Mouse (Mus musculus) right cerebral cortex, postnatal 4 days (tissue): Measurements from ENCODE around the gene Slc29a1.
"Not testable (repeated sequence)": the region's sequence is repeated elsewhere in the genome, so short reads cannot be mapped to it uniquely, and the experiment has no call there.

Source experiments
- DNase-seq: peaks from one replicate; pipeline ENCODE4 v3.0.0-alpha.2; 2022

The Slc29a1 gene

DNA sequence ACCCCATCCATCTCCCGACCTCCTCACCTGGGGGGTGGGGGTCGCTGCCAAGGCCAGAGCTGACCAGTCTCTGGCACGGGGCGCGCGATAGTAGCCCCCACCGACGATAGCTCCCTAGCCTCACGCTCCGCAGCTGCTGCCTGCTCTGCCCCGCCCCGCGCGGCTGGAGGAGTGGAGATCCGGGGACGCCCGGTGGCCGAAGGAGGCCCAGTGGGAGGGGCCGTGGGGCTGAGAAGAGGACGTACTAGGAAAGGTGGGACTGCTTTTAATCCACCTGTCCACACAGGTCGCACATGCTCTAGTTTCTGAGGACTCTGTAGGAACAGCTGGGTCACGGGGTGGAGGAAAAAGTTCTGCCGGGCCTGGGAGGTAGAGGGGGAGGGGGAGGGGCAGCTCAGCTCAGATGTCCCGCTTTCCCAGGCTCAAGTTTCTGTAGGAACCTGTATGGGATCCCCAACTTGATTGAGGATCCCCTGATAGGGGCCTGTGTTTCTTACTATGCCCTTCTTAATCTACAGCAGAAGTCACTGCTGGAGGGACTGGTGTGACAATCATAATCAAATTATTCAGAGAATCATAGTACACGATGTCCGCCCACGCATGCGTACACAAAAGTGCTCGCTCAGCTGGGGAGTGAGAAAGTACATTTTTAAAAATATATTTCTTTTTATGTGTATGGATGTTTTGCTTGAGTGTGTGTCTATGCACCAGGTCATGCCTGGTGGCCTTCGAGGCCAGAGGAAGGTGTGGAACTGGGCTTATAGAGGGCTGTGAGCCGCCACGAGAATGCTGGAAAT, at the start of gene Slc29a1:
Gene Slc29a1 (minus strand): TSS at position 161 of the 797 bp plus-strand sequence.
- no peak for DNase-seq

DNA sequence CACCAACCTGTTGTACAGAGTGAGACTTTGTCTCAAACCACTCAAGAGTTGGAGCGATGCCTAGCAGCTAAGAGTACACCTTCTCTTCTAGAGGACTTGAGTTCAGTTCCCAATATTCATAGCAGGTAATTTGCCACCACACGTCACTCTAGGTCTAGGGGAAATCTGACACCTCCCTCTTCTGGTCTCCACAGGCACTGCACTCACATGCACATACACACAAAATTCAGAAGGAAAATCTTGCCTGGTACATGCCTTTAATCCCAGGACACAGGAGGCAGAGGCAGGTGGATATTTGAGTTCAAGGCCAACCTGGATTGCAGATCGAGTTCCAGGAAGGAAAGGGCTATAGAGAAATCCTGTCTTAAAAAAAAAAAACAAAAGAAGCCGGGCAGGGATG, 44.8 kb upstream of the Slc29a1 start:
- no peak for DNase-seq

DNA sequence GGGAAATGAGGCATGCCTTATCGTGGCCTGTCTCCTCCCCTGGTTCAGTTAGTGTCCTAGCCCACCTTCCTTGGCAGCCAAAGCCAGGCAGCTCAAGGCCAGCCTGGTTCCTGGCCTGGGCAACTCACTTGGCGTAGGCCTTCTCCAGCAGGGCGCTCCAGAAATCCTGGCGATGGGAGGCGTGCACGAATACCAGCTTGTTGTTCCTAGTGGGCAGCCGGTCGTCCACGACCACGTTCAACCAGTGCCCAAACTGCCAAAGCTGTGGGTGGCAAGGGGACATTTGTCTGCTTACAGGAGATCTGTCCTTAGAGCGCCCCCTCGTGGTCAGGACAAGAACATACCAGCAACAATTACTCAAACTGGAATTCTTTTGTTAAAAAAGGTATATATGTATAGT, 43.3 kb upstream of the Slc29a1 start:
- DNase-seq = peak; percentile 81

DNA sequence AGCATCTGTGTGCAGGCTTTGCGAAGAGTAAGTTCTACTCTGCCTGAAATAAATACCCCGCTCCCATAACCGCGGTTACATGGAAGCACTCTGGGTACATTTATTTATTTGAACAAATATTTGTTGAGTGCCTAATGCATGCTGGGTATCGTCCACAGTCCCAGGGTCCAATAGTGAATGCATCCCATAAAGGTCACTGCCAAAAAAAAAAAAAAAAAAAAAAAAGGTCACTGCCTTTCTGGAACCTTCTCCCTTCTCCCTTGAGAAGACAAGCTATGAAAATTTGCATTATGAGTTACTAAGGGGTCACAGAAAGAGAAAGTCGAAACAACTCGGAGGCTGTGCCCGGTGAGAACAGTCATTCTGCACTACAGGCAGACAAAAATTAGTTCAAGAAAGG, 42.6 kb upstream of the Slc29a1 start:
- DNase-seq = no peak

DNA sequence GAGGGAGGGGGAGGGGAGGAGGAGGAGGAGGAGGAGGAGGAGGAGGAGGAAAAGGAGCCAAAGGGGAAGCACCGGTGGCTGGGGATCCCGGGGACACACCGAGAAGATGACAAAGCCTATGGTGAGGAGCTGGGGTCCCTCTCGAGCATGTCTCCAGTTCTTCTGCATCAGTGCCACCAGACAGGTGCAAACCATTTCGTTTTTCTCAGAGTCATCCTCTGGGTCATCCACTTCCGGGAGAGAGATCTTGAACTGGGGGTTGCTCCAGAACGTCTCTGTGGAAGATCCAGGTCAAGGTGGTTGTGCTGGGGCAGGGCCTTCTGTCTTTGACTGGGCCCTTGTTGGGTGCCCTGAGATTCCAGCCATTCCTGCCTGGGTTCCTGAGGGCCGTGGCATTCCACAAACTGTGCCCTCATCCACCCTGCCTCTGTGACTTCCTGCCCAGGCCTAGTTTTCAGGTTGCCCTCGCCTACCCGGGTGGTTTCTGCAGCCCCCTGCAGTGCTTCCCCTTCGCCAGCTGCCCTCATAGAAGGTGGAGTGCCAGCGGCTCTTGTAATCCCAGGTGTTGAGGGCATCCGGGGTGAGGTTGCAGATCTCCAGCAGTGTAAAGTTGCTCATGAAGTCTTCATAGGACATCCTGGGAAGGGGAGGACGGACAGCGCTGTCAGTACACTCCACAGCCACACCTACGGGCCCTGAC, 39.3 kb upstream of the Slc29a1 start:
- no peak for DNase-seq

DNA sequence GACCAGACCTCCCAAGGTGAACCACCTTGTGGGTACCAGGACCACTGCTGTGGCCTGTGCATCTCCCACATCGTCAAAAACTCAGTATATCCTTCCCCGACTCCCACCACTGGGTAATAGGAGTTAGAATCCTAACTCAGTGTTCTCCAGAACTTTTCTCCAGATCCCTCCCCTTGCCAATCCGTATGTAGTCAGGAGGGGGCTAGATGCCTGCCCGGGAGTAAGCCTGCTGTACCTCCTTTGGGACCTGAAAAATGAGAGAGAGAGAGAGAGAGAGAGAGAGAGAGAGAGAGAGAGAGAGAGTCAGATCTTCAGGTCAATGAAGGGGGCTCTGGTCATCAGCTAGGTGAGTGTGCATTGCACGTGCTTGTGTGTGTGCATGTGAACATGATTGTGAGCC, 34.6 kb upstream of the Slc29a1 start:
- no peak for DNase-seq

DNA sequence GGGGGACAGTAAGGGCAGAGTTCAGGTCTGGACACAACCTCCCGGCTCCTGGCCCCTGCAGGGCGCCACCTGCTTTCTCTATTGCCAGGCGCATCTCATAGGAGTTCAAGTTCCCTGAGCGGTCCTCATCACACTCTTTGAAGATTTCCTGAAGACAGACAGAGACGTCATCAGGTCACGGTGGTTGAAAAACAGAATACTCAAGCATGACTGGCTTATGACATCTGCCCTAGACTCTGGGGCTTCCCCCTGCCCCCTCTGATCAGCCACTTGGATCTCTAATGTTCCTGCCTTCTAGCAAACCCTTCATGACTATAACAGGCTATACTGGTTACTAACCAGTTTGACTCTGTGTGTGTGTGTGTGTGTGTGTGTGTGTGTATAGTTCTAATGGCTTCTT, 32.5 kb upstream of the Slc29a1 start:
- DNase-seq = no peak

DNA sequence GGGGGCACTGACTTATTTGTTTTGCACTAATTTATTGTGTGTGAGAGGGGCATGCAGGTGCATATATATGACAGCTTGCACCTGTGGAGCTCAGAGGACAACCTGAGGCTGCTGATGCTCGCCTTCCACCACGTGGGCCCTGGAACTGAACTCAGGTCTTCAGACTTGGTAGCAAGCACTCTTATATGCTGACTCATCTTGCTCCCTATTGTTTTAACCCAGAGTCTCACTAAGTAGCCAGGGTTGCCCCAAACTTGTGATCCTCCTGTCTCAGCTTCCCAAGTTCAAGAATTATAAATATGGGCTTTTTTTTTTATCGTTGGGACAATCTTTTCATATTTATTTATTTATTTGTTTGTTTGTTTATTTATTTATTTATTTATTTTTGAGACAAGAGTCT, 31.6 kb upstream of the Slc29a1 start:
- no peak for DNase-seq

DNA sequence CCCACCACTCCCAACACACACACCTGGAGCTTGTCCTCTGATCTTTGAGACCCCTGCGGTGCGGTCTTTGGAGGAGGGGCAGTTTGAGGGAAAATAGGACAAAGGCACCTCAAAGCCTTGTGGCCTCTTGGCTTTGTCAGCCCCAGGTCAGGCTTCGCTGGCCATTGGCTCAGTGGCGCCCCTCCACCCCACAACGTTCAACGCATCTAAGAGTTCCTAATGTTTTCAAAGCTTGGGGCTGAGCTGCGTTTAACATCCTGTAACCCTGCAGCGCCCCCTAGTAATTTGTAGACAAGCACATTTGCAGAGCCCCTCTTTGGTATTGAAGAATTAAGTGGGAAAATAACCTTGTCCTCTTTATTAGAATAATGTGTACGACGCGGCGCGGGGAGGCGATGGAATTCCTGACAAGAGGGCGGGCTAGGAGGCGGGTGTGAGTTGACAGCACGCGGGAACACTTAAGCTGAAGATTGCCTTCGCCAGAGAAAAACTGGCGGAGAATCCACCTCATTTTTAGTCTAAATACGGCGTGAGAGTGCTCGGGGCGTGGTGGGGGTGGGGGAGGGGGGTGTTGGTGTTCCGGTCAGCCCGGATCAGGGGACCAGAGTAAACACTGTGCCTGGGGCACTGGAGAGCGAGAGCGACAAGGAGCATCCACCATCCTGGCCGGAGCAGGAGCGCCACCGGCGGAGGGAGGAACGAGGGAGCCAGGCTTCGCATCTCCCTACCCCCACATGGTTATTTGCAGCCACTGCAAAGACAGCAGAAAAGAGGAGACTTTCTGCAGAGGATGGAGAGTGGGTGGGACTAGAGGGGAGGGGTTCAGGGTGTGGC, 30.7 kb upstream of the Slc29a1 start:
- DNase-seq = peak; percentile 72

DNA sequence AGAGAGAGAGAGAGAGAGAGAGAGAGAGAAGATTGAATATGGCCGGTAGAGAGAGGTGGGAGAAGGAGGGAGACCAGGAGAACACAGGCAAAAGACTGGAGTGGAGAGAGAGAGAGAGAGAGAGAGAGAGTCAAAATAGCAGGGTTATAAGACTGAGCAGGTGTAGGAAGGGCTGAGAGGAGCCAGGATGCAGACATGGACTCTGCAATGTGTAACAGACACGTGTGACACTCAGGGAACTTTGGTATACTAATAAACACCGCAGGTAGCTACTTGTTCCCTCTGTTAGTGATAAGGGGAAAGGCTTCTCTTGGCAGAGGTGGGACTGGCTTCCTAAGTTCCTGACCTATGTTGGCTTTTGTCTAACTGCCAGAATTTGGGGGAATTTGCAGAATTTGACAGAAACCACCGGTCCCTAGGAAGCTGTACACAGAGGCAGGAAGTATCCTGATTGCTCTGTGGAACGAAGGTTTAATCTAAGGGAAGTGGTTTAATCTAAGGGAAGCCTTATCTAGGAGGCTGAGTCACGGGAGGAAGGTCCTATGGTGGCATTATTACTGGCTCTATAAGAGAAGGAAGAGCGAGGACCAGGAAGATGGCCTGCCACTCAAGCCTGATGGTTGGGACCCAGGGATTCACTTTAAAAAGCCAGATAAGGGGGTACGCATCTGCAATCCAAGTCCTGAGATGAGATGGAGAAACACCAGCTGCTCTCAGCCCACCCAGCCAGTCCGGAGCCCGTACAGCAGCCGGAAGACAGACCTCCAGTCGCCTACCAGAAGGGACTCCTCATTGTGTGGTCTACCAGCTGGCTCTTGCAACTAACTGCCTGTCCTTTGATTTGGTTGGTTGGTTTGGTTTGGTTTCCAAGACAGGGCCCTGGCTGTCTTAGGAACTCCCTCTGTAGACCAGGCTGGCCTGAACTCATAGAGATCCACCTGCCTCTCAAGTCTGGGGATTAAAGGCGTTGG, 29.8 kb upstream of the Slc29a1 start:
- DNase-seq = no peak

DNA sequence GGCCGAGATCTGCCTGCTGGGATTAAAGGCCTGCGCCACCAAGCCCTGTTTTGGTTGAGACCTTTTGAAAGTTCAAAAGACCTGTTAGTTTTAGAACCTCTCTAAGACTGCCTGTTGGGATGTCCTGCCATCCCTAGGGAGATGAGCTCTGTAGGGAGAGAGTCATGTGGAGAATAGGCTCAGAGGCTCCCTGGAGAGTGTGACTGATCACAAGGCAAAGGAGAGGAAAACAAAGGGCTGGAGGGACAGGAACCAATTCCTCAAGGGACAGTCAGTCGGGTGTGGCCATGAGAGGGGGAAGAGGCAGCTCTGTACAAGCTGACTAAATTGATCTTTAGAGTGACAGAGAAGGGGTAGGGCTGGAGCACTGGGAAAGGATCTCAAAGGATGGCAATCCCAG, 28.8 kb upstream of the Slc29a1 start:
- DNase-seq = no peak

DNA sequence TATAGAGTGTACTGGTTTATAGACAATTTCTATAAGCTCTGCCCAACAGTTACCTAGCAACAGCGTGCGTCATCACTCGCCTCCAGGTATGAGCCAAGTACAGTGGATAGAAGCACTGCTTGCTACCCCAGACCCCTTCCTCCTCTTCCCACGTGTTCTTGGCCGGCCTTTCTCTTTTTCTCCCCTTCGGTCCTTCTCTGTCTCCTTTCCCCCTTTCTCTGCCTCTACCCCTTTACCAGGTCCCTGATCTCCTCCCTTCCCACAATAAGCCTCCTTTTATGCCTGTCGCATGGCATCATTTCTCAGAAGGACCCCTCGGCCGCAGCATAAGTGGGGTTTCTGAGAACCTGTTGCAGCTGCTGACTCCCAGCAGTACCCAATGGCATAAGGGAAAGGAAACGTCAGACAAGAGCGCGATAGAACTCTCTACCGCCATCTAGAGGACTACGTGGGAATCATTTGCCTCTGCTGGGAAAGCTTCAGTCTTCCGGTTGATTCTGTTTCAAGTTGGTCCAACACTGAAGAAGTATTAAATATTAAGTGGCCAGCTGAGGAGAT, 27.2 kb upstream of the Slc29a1 start:
- DNase-seq = peak; percentile 54

DNA sequence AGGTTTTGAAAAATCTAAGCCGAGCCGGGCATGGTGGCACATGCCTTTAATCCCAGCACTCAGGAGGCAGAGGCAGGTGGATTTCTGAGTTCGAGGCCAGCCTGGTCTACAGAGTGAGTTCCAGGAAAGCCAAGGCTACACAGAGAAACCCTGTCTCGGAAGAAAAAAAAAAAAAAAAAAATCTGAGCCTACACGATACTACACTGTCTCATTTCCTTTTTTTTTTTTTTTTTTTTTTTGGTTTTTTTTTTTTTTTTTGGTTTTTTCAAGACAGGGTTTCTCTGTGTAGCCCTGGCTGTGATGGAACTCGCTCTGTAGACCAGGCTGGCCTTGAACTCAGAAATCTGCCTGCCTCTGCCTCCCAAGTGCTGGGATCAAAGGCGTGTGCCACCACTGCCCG, 24.0 kb upstream of the Slc29a1 start:
- not testable (repeated sequence) for DNase-seq

DNA sequence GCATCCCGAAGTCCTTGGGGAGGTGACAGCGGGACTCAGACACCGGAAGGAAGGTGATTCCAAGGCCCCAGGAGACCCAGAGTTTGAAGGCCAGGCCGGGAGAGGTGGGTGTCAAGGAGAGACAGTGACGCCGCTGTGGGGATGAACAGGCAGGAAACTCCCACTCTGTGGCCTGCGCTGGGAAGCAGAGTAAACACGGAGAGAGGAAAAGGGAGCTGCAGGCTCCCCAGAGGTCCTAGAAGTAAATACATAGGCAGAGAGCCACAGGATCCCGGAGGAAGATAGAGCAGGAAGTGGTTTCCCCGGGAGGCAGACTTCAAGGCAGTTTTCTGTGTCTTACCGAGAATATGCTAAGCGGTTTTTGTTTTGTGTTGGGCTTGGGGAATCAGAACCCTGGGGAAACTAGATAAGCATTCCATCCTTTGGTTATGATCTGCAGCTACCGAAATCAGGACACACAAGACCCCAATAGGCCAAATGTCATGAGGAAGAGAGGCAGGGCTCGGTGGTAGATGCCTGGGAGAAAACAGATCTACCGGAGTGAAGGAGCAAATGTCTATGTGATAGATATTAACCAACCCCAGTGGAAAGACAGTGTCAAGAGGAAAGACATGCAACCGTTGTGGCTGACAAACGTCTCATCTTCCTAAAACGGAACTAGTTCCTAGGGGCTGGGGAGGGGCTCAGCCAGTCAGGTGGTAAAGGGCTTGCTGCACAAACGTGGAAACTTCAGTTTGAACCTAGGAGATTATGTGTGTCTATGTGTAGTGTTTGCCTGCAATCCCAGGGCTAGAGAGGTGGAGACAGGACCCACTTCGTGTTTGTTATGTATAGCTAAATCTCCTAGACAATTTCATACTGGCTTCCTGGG, 20.2 kb upstream of the Slc29a1 start:
- DNase-seq = no peak

DNA sequence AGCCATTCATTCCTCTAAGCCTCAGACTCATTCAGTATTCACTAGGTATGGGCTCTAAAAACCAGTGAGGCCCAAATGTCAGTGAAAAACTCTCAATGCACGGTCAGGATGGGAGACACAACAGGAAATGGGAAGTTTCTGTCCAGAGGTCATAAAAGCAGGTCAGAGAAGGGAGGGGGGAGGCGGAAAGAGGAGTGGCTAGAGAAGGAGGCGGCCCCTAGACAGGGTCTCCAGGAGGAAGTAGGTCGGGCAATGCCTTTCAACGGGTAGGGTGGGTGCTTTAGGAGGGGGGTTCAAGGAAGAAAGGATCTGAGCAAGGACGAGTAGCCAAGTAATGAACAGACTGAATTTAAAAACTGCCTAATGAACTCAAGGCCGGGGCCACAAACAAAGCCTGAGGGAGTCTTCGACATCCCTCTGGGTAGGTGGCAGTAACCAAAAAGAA, 19.6 kb upstream of the Slc29a1 start:
- no peak for DNase-seq

DNA sequence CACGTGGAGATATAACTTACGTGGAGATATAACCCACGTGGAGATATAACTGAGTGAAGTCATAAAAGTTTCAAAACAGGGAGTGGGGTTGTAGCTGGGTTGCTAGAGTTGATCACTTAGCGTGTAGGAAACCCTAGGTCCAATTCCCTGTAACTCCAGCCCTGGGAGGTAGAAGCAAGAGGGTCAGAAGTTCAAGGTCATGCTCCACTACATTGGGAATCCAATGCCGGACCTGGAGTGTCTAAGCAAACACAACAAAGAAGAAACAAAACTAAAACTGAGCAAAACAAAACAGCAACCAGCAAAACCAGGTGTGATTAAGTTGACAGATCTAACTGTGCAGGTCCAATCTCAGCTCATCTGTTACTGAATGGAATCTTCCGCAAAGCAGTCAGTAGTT, 18.2 kb upstream of the Slc29a1 start:
- DNase-seq = no peak

DNA sequence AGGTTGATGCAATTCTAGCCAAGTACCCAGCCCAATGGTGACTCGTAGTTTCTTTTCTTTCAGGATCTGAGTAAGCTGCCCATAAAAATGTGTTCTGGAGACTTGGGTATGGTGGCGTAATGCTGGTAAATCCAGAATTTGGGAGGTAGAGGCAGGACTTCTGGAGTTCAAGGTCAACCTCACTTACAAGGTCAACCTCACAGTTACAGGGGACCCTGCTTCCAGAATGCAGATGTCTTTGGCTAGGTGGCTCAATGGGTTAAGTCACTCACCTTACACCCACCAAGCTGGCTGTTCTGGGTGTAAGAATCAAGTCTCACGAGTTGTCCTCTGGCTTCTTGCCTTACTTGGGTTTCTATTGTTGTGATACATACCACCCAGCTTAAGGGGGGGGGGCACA, 17.3 kb upstream of the Slc29a1 start:
- no peak for DNase-seq

DNA sequence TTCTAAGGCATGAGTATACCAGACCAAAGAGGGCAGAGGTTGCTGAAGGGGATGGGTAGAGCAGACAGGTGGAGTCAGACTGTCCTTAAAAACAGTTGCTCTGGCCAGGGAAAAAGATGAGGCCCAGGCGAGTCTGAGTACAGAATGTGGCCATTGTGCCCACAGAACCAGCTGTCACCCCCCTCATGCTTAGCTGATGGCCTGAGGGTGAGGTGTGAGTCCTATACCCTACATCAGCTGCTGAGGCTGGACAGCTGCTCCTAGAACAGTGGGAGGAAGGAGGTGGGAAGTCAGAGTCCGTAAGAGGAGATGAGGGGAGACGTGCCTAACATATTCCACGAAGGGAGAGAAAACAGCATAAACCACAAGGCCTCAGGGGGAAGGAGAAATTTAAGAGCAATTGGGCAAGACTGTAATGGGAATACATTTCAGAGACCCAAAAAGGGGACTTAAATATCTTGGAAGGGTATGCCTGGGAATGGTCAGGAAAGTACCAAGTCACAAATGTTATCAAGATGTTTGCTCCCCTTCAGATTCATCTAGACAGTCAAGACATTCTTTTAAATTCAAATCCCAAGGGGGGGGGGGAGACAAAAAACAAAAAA, 16.7 kb upstream of the Slc29a1 start:
- no peak for DNase-seq

DNA sequence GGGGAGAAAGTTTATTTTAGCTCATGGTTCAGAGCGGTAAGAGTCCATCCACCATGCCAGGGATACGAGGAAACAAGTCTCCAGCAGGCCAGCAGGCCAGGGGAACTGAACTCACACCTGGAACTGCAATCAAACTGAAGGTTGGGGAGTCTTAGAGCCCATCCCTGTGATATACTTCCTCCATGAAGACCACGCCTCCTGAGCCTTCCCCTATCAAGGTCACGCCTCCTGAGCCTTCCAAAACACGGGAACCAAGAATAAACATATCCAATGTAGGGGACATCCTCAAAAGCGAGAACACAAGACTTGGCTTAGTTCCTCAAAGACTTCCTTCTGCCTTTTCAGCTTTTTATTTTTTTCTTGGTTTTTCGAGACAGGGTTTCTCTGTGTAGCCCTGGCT, 13.5 kb upstream of the Slc29a1 start:
- DNase-seq = no peak

DNA sequence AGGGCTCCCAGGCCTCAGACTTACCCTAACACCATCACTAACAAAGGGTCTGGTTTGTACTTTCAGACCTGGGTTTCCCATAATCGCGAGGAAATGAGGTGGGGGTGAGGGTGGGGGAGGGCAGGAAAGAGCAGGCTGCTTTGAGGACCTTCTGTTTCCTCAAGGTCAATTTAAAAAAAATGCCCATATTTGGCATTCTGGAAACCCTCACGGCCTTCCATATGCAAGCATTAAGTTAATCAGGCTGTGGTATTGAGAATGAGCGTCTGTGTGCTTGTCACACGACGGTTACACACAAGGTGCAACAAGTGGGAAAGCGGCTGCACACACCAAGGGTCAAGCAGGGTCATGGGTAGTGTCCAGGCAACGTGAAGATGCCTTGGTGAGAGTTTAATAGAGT, 12.6 kb upstream of the Slc29a1 start:
- DNase-seq = no peak
